Mouse (Mus musculus) kidney, adult 8-10 months (tissue): ENCODE results near the gene Ate1.
"Not testable (repeated sequence)": the region's sequence is repeated elsewhere in the genome, so short reads cannot be mapped to it uniquely, and the experiment has no call there.

ENCODE experiments used
- DNase-seq, 2 experiments: peaks; one replicate each; pipeline ENCODE4 v3.0.0; 2022

Gene Ate1

GRCm38 (mm10) chr7:130520049-130520425 lies at the start of gene Ate1:
TSS of gene Ate1 (minus strand) at chr7:130520369.
- DNase-seq, result peak in 1 of 2 experiments; percentile 65

GRCm38 (mm10) chr7:130568783-130569436 lies 48.7 kb upstream of the Ate1 start:
- no peak for DNase-seq

- DNase-seq, result no peak
Measured at GRCm38 (mm10) chr7:130564596-130564995, 44.4 kb upstream of the Ate1 start.

GRCm38 (mm10) chr7:130563880-130564279 lies 43.7 kb upstream of the Ate1 start:
- no peak for DNase-seq

GRCm38 (mm10) chr7:130563276-130563675 lies 43.1 kb upstream of the Ate1 start:
- DNase-seq, result no peak

- no peak for DNase-seq
Measured at GRCm38 (mm10) chr7:130560933-130561332, 40.8 kb upstream of the Ate1 start.

- no peak for DNase-seq
Measured at GRCm38 (mm10) chr7:130558592-130558991, 38.4 kb upstream of the Ate1 start.

- DNase-seq, result no peak
Measured at GRCm38 (mm10) chr7:130555597-130555996, 35.4 kb upstream of the Ate1 start.

- DNase-seq, result no peak
Measured at GRCm38 (mm10) chr7:130553321-130553720, 33.2 kb upstream of the Ate1 start.

- DNase-seq, result no peak
Measured at GRCm38 (mm10) chr7:130552780-130553179, 32.6 kb upstream of the Ate1 start.

GRCm38 (mm10) chr7:130547635-130548175 lies 27.5 kb upstream of the Ate1 start:
- no peak for DNase-seq

- DNase-seq, result peak; percentile 87 to 91
Measured at GRCm38 (mm10) chr7:130546791-130547484, 26.8 kb upstream of the Ate1 start.

GRCm38 (mm10) chr7:130546421-130546790 lies 26.2 kb upstream of the Ate1 start:
- DNase-seq, result no peak

GRCm38 (mm10) chr7:130545893-130546292 lies 25.7 kb upstream of the Ate1 start:
- DNase-seq, result no peak

GRCm38 (mm10) chr7:130545401-130545800 lies 25.2 kb upstream of the Ate1 start:
- DNase-seq, result no peak

- no peak for DNase-seq
Measured at GRCm38 (mm10) chr7:130543181-130543580, 23.0 kb upstream of the Ate1 start.

GRCm38 (mm10) chr7:130540176-130540575 lies 20.0 kb upstream of the Ate1 start:
- DNase-seq, result no peak

- DNase-seq, result no peak
Measured at GRCm38 (mm10) chr7:130537068-130537467, 16.9 kb upstream of the Ate1 start.

GRCm38 (mm10) chr7:130535174-130535573 lies 15.0 kb upstream of the Ate1 start:
- no peak for DNase-seq

- DNase-seq, result peak; percentile 85 to 92
Measured at GRCm38 (mm10) chr7:130533316-130534260, 13.4 kb upstream of the Ate1 start.

- not testable (repeated sequence) for DNase-seq
Measured at GRCm38 (mm10) chr7:130531138-130531537, 11.0 kb upstream of the Ate1 start.

- no peak for DNase-seq
Measured at GRCm38 (mm10) chr7:130527306-130527705, 7.1 kb upstream of the Ate1 start.

- no peak for DNase-seq
Measured at GRCm38 (mm10) chr7:130523451-130523850, 3.3 kb upstream of the Ate1 start.
